Mouse (Mus musculus): ENCODE data around the gene Ect2. TPM values are rescaled to one million over a fixed set of nuclear protein-coding genes. Genes with fewer than 3 reads are reported as not detected.

Ect2 gene
- polyA plus RNA-seq, 1 experiment from 2014 or later = 136 TPM

DNA sequence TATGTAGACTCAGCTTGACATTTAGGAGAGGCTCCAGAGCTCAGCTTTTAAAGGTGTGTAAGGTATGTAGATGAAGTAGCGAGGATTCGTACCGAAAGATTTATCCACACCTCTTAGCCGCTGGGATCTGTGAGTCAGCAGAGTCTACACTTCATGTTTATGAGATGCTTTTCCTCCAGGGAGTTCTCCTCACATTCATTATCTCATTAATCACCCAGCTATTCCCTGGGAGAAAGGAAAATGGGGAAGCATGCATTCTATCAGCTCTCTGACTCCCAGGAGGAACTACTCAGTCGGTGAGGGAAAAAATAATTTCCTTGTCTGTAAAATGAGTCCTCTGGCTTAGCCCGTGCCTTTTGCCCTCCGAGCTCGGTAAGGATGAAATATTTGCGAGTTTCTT, 83.3 kb downstream of the Ect2 start:
- H3K4me2 ChIP-seq (ENCODE audit: low read depth, low read length, severe bottlenecking) = no peak overlapping the region
- H3K27me3 ChIP-seq (ENCODE audit: control insufficient read depth, insufficient read depth, low read length) = no peaks in the 10 kb centered on the region
- H3K4me3 ChIP-seq (ENCODE audit: low read depth, low read length) = no peak overlapping the region
- H3K36me3 ChIP-seq (ENCODE audit: control insufficient read depth, insufficient read depth, low read length) = no peaks in the 10 kb centered on the region
- ATAC-seq (replicated peaks; ENCODE audit: low FRiP score) (no peak), DNase-seq (ENCODE audit: low spot score) (no peak)
- H3K9me3 ChIP-seq (ENCODE audit: control insufficient read depth, low read length) = no peaks in the 10 kb centered on the region
- WGBS = 91% methylated on average over 9 of the region's 9 CpGs
- H3K4me1 ChIP-seq (replicated peaks; ENCODE audit: control insufficient read depth, insufficient read depth, low read length) = no peaks in the 10 kb centered on the region
- H3K27ac ChIP-seq (ENCODE audit: low read depth, low read length) = no peak overlapping the region
- no peak overlapping the region for H3K9ac ChIP-seq (ENCODE audit: low read length)

DNA sequence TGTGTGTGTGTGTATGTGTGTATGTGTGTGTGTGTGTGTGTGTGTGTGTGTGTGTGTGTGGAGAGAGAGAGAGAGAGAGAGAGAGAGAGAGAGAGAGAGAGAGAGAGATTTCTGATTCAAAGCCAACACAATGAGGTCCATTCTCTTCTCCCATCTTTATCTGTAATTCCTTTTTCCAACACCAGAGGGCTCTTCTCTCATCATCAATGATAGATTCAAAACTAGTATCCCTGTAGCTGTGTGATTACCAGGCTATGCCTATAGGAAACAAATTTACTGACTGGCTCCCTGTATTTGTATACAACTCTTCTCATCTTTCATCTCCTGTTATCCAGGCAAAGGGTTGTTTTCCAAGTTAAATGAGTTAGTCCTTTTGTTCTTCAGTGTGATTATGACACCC, 86.5 kb downstream of the Ect2 start:
- no peak overlapping the region for H3K27ac ChIP-seq (ENCODE audit: low read depth, low read length)
- H3K9me3 ChIP-seq (ENCODE audit: control insufficient read depth, low read length) = no peaks in the 10 kb centered on the region
- H3K27me3 ChIP-seq (ENCODE audit: control insufficient read depth, insufficient read depth, low read length) = no peaks in the 10 kb centered on the region
- DNase-seq (ENCODE audit: low spot score) (no peak), ATAC-seq (replicated peaks; ENCODE audit: low FRiP score) (no peak)
- H3K4me1 ChIP-seq (replicated peaks; ENCODE audit: control insufficient read depth, insufficient read depth, low read length) = no peaks in the 10 kb centered on the region
- no peak overlapping the region for H3K4me2 ChIP-seq (ENCODE audit: low read depth, low read length, severe bottlenecking)
- H3K9ac ChIP-seq (ENCODE audit: low read length) = no peak overlapping the region
- no peaks in the 10 kb centered on the region for H3K36me3 ChIP-seq (ENCODE audit: control insufficient read depth, insufficient read depth, low read length)
- H3K4me3 ChIP-seq (ENCODE audit: low read depth, low read length) = no peak overlapping the region

DNA sequence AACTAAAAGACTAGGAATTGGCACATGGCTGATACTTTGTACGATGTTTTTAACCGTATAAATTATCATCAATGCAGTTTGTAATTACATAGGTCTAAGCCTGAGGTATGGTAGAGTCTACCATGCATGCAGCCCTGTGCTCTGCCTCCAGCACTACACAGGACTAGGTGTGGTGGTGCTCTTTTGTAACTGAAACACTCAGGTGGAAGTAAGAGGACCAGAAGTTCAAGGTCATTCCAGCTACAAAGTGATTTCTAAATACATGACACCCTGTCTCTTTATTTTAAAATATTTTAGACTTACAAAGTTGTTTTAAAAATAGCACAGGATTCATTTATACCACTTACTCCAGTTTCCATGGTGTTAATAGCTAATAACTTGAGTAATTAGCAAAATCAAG, 88.8 kb downstream of the Ect2 start:
- H3K9me3 ChIP-seq (ENCODE audit: control insufficient read depth, low read length) = no peaks in the 10 kb centered on the region
- ATAC-seq (replicated peaks; ENCODE audit: low FRiP score) = no peak
- no peaks in the 10 kb centered on the region for H3K27me3 ChIP-seq (ENCODE audit: control insufficient read depth, insufficient read depth, low read length)
- H3K4me3 ChIP-seq (ENCODE audit: low read depth, low read length) = no peak overlapping the region
- no peak overlapping the region for H3K4me2 ChIP-seq (ENCODE audit: low read depth, low read length, severe bottlenecking)
- DNase-seq (ENCODE audit: low spot score) = no peak
- no peak overlapping the region for H3K27ac ChIP-seq (ENCODE audit: low read depth, low read length)
- WGBS = 94% methylated on average over 2 of the region's 2 CpGs
- H3K36me3 ChIP-seq (ENCODE audit: control insufficient read depth, insufficient read depth, low read length) = no peaks in the 10 kb centered on the region
- H3K9ac ChIP-seq (ENCODE audit: low read length) = no peak overlapping the region
- 0 out of 2 replicates have a peak, but pooled peaks cover 2% of the 10 kb centered on the region for H3K4me1 ChIP-seq (replicated peaks; ENCODE audit: control insufficient read depth, insufficient read depth, low read length)

DNA sequence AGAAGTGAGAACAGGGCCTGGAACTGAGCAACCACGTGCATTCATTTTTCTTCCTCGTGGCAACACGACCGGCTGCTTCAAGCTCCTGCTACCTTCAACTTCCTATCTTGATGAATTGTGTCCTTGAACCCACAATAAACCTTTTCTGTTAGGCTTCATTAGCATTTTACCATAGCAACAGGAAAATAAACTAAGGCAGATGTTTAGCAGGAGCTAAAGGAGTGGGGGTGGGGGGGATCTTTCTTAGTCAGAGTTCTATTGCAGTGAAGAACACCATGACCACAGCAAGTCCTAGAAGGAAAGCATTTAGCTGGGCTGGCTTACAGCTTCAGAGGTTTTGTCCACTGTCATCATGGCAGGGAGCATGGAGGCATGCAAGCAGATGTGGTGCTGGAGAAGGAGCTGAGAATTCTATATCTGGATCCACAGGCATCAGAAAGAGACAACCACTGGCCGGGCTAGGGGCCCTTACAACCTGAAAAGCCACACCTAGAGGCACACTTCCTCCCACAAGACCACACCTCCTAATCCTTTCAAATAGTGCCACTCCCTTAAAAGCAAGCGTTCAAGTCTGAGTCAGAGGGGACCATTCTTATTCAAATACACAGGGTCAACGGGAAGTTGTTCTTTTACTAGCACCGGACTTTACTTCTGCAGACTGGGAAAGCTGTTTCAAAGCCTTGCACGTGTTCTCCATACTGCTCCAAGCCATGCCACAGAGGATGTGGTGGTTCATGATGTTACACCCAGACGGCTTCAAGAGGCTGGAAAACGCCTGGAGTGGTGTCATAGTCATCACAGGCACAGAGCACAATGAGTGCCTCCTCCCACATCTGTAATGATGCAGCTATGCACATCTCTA, 90.0 kb downstream of the Ect2 start:
- 80% methylated on average over 11 of the region's 11 CpGs for WGBS
- ATAC-seq (replicated peaks; ENCODE audit: low FRiP score) (no peak), DNase-seq (ENCODE audit: low spot score) (no peak)

DNA sequence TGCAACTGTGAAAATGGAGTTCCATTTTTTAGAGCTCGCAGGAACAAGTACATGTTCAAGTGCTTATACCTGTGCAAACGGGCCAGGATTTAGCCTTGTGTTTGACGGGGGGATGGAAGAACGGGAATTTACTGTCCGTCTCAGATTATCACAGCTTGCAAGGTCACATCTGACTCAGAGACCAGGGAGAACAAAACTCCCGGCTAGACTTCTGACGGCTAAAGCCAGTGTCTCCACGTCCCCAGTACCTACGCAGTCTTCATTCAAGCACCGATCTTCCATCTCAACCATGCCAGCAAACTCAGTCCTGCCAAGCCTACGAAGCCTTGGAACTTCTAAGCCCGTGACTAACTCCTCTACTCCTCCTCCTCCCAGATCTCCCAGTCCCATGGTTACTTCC, 93.2 kb downstream of the Ect2 start:
- Histone ChIP-seq H3K4me1 (replicated peaks; ENCODE audit: control insufficient read depth, insufficient read depth, low read length) (0 out of 2 replicates have a peak, but pooled peaks cover 4% of the 10 kb centered on the region), H3K9me3 (ENCODE audit: control insufficient read depth, low read length) (no peaks in the 10 kb centered on the region), H3K27ac (ENCODE audit: low read depth, low read length) (no peak overlapping the region), H3K27me3 (ENCODE audit: control insufficient read depth, insufficient read depth, low read length) (no peaks in the 10 kb centered on the region), H3K9ac (ENCODE audit: low read length) (no peak overlapping the region), H3K4me3 (ENCODE audit: low read depth, low read length) (no peak overlapping the region), H3K4me2 (ENCODE audit: low read depth, low read length, severe bottlenecking) (no peak overlapping the region), H3K36me3 (ENCODE audit: control insufficient read depth, insufficient read depth, low read length) (no peaks in the 10 kb centered on the region)
- WGBS = 85% methylated on average over 12 of the region's 12 CpGs
- no peak for DNase-seq (ENCODE audit: low spot score)
- peak; percentile 23; the same call in 1 of the 2 replicates for ATAC-seq (replicated peaks; ENCODE audit: low FRiP score)

More for the DNA sequence above, 90.0 kb downstream of the Ect2 start:
- H3K4me2 ChIP-seq (ENCODE audit: low read depth, low read length, severe bottlenecking) = no peak overlapping the region
- H3K4me3 ChIP-seq (ENCODE audit: low read depth, low read length) = no peak overlapping the region
- no peaks in the 10 kb centered on the region for H3K27me3 ChIP-seq (ENCODE audit: control insufficient read depth, insufficient read depth, low read length)
- no peaks in the 10 kb centered on the region for H3K9me3 ChIP-seq (ENCODE audit: control insufficient read depth, low read length)
- no peak overlapping the region for H3K9ac ChIP-seq (ENCODE audit: low read length)
- H3K4me1 ChIP-seq (replicated peaks; ENCODE audit: control insufficient read depth, insufficient read depth, low read length) = 0 out of 2 replicates have a peak, but pooled peaks cover 4% of the 10 kb centered on the region
- H3K27ac ChIP-seq (ENCODE audit: low read depth, low read length) = no peak overlapping the region
- H3K36me3 ChIP-seq (ENCODE audit: control insufficient read depth, insufficient read depth, low read length) = no peaks in the 10 kb centered on the region

DNA sequence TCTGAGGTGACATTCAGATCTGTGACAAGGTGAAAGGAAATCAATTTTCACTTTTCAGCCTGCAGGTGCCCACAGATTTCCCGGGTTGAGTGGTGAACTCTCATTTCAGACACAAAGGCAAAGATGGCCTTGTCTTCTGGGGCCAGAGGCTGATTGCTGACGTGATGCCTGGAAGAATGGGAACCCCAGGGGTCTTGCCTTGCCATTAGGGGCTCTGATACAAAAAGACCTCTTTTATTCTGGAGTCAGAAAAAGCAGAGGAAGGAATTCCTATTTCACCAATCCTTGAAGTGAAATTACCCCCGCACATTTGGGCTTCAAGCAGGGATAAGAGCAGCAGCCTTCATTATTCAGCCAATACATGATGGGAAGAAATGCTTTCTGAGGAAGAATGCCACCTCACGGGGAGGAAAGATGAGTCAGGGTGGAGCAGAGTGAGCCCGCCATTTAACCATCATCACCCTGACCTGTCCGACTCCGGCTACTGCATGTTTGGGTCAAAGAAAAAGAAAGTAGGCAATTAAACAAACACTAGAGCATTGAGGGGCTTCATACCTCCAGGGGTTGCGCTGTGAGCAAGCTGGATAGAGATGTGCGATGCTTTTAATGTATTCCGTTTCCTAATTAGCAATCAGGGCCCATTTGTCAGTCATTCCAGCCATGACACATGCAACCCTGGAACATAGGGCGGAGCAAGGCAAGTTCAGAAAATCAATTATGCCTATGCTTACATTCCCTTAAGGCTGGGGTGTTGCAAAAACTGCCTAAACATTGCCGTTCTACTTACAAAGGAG, 94.0 kb downstream of the Ect2 start:
- no peak overlapping the region for H3K27ac ChIP-seq (ENCODE audit: low read depth, low read length)
- H3K4me3 ChIP-seq (ENCODE audit: low read depth, low read length) = no peak overlapping the region
- no peaks in the 10 kb centered on the region for H3K27me3 ChIP-seq (ENCODE audit: control insufficient read depth, insufficient read depth, low read length)
- no peaks in the 10 kb centered on the region for H3K9me3 ChIP-seq (ENCODE audit: control insufficient read depth, low read length)
- peak overlapping the region; percentile 8; the same call in 1 of the 2 replicates for H3K4me2 ChIP-seq (ENCODE audit: low read depth, low read length, severe bottlenecking)
- 47% methylated on average over 12 of the region's 12 CpGs for WGBS
- H3K9ac ChIP-seq (ENCODE audit: low read length) = no peak overlapping the region
- H3K36me3 ChIP-seq (ENCODE audit: control insufficient read depth, insufficient read depth, low read length) = no peaks in the 10 kb centered on the region
- DNase-seq (ENCODE audit: low spot score) (no peak), ATAC-seq (replicated peaks; ENCODE audit: low FRiP score) (peak; percentile 67)
- H3K4me1 ChIP-seq (replicated peaks; ENCODE audit: control insufficient read depth, insufficient read depth, low read length) = 0 out of 2 replicates have a peak, but pooled peaks cover 4% of the 10 kb centered on the region

DNA sequence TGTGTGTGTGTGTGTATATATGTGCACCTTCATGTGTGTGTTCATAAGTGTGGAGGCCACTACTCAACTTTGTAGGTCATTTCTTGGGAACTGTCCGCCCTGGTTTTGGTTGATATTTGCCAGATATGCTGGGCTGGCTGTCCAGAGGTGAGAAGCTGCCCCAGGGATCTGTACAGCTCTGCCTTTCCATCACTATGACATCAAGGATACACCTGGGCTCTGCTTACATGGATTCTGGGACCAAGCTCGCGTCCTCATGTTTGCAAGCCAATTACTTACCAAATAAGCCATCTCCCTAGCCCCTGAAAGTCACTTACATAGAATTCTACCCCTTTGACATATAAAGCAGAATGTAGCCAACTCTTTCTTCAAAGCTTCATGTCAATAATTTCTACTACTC, 98.2 kb downstream of the Ect2 start:
- Histone ChIP-seq H3K4me1 (replicated peaks; ENCODE audit: control insufficient read depth, insufficient read depth, low read length) (0 out of 2 replicates have a peak, but pooled peaks cover 4% of the 10 kb centered on the region), H3K9ac (ENCODE audit: low read length) (no peak overlapping the region), H3K27ac (ENCODE audit: low read depth, low read length) (no peak overlapping the region), H3K9me3 (ENCODE audit: control insufficient read depth, low read length) (no peaks in the 10 kb centered on the region), H3K4me2 (ENCODE audit: low read depth, low read length, severe bottlenecking) (no peak overlapping the region), H3K27me3 (ENCODE audit: control insufficient read depth, insufficient read depth, low read length) (no peaks in the 10 kb centered on the region), H3K4me3 (ENCODE audit: low read depth, low read length) (no peak overlapping the region), H3K36me3 (ENCODE audit: control insufficient read depth, insufficient read depth, low read length) (no peaks in the 10 kb centered on the region)
- WGBS = 92% methylated on average over 3 of the region's 3 CpGs
- DNase-seq (ENCODE audit: low spot score) (no peak), ATAC-seq (replicated peaks; ENCODE audit: low FRiP score) (no peak)

DNA sequence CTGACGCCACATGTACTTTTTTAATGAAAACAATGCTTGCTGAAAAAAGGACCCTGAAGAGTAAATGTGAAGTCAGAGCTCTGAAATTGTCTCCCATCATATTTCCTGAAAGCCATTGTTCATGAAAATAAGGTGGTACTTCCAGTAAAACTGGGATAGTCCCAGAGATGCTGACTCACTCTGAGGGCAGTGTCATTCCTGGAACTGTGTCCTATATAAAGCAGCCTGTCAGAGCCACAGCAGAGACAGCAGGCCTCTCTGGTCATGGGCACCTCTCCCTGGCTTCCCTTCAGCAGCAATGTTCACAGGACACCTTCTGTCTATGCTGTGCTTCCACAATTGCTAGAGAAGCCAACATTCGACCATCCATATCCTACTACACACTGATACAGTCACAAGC, 98.9 kb downstream of the Ect2 start:
- WGBS = 84% methylated on average over 2 of the region's 2 CpGs
- Histone ChIP-seq H3K36me3 (ENCODE audit: control insufficient read depth, insufficient read depth, low read length) (no peaks in the 10 kb centered on the region), H3K9me3 (ENCODE audit: control insufficient read depth, low read length) (no peaks in the 10 kb centered on the region), H3K4me3 (ENCODE audit: low read depth, low read length) (no peak overlapping the region), H3K27ac (ENCODE audit: low read depth, low read length) (no peak overlapping the region), H3K9ac (ENCODE audit: low read length) (no peak overlapping the region), H3K4me2 (ENCODE audit: low read depth, low read length, severe bottlenecking) (no peak overlapping the region), H3K4me1 (replicated peaks; ENCODE audit: control insufficient read depth, insufficient read depth, low read length) (0 out of 2 replicates have a peak, but pooled peaks cover 2% of the 10 kb centered on the region), H3K27me3 (ENCODE audit: control insufficient read depth, insufficient read depth, low read length) (no peaks in the 10 kb centered on the region)
- no peak for DNase-seq (ENCODE audit: low spot score)
- ATAC-seq (replicated peaks; ENCODE audit: low FRiP score) = no peak

All from forebrain, embryonic 11.5 days (tissue).